Mouse (Mus musculus): ENCODE data around the gene Rxra.

Gene Rxra

GRCm38 (mm10) chr2:27671633-27672091 lies 4.6 kb upstream of the Rxra start:
- DNase-seq, result no peak

- DNase-seq, result peak; percentile 80
Measured at GRCm38 (mm10) chr2:27676478-27677325, 462 bp downstream of the Rxra start.

- DNase-seq, result peak; percentile 71
Measured at GRCm38 (mm10) chr2:27677411-27678310, 1.4 kb downstream of the Rxra start.

GRCm38 (mm10) chr2:27678331-27678730 lies 2.1 kb downstream of the Rxra start:
- DNase-seq, result no peak

- DNase-seq, result no peak
Measured at GRCm38 (mm10) chr2:27678836-27679480, 2.7 kb downstream of the Rxra start.

- no peak for DNase-seq
Measured at GRCm38 (mm10) chr2:27679621-27680025, 3.4 kb downstream of the Rxra start.

- DNase-seq, result peak; percentile 34
Measured at GRCm38 (mm10) chr2:27680058-27680457, 3.8 kb downstream of the Rxra start.

GRCm38 (mm10) chr2:27680595-27680994 lies 4.4 kb downstream of the Rxra start:
- DNase-seq, result no peak

DNA sequence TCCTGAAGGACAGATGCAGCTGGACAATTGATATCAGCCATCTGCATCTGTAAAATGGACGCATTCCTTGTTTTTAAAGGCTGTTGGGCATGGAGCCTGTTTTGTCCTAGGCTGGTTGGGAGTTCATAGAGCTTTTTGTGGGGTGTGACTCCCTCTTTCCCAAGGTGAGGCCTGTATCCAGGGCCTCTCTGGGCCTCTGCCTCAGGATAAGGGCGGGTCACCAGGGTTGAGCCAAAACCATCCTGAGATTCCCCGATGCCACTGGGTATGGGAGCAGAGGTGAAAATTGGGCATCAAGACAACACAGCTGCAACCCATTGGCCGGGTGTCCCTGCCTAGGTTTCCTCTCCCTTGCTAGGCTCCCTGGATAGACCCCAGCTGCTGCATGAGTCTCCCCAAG lies 5.2 kb downstream of the Rxra start:
- no peak for DNase-seq

GRCm38 (mm10) chr2:27682096-27682495 lies 5.9 kb downstream of the Rxra start:
- no peak for DNase-seq

GRCm38 (mm10) chr2:27684017-27684657 lies 7.9 kb downstream of the Rxra start:
- DNase-seq, result no peak

- DNase-seq, result no peak
Measured at GRCm38 (mm10) chr2:27685917-27686316, 9.7 kb downstream of the Rxra start.

- no peak for DNase-seq
Measured at GRCm38 (mm10) chr2:27686335-27686734, 10.1 kb downstream of the Rxra start.

DNA sequence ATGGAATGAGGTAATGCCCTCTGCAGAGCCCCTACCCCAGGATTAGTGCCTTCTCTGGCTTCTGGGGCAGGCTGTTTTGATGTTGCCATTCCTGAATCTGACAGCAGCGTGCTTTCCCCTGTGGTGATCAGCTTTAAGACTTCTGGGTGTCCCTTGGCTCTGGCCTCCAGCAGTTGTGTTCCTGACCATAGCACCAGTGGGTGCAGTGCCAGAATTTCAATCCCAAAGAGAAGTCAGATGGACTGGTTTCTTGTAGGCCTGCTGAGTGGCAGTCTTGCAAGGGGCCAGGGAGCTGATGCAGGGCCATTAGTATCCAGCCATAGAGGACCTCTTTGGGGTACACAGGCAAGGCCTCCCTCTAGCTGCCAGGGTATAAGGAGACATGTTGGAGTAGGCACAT lies 10.8 kb downstream of the Rxra start:
- no peak for DNase-seq

DNA sequence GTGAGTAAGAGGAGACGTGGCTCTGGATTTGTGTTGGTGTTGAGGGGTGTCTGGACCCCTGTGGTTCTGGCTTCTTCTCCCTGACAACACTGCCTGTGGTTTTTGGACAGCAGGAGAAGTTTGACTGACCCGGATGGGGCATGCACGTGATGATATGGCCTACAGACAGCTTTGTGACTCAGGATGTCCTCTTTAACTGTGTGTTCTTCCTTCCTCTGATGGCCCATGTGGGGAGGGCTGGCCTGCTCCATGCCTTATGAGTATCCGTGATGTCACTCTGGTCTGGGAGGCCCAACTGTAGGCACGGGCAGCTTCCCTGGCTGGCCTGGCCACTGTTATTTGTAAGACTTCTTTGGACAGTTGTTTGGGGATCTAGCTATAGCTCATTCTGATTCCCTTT lies 11.7 kb downstream of the Rxra start:
- no peak for DNase-seq

- DNase-seq, result no peak
Measured at GRCm38 (mm10) chr2:27690714-27691113, 14.5 kb downstream of the Rxra start.

- no peak for DNase-seq
Measured at GRCm38 (mm10) chr2:27691139-27691720, 15.0 kb downstream of the Rxra start.

DNA sequence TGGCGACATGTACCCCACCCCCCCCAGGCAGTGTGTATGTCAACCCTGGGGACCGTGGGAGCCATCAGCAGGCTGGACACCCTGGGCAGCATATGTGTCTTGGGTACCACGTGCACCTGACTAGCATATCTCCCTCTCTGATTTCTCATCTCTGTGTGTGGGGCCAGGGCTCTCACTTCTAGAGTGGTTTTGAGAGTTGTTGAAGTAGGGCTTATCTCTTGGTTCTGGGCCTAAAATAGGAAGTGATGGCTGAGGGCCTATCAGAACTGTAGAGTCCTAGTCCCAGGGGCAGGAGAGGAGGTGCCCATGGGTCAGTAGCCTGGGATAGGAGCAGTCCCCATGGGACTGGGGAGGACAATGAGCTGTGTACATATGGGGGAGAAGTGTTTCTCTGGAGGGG lies 16.4 kb downstream of the Rxra start:
- no peak for DNase-seq

GRCm38 (mm10) chr2:27693684-27694083 lies 17.4 kb downstream of the Rxra start:
- peak; percentile 75 for DNase-seq

- no peak for DNase-seq
Measured at GRCm38 (mm10) chr2:27699574-27699973, 23.3 kb downstream of the Rxra start.

DNA sequence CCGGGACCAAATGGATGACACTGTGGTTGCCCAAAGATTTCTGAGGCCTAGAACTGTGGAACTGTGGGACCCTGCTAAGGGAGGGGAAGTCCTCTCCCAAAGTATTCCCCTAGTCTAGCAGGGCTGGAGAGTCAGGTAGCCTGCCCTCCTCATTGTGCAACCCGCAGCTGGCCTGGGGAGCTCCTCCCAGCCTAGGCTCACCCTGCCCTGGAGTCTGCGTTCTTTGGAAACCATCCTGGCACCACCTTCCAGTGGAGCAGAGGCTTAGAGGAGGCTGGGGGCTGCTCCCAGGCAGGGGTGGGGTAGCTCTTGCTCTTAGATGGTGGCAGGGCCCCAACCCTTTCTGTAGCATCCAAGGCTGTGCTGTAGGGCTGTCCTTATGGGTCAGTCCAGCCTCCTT lies 26.0 kb downstream of the Rxra start:
- DNase-seq, result no peak
